In genomic region chr15:51136121-51136520, GRCm38 (mm10) we compare ENCODE assay signal across 26 mouse cellular contexts.
DNase-seq lines count a peak whose midpoint lies in the region; ATAC-seq and TF ChIP-seq lines count a peak whose summit lies in the region.
"Had no signal": no experiment of that assay in that cellular context is flagged by ENCODE, and none has a peak within 500 bp of the region (broad histone marks: within the 10 kb centered on the region; RNA-seq: fewer than 3 reads in every experiment).

No protein-coding gene starts in this region.

- WGBS in hindbrain, embryonic 11.5 days = 64% methylated on average over 1 of the region's 1 CpGs

- intact Hi-C loops in left cerebral cortex, adult 2 months (cut with DNase I) = loop anchor here (5.0 kb wide), 2 partner anchors 71 to 451 kb away; no protein-coding TSS in a partner anchor

- peak; percentile 7 for DNase-seq in embryo, embryonic 10.5 days (ENCODE audit: low spot score)
- no peak for DNase-seq in embryo, embryonic 9.5 days (ENCODE audit: extremely low spot score)
- DNase-seq in left cerebral cortex, adult 2 months (ENCODE audit: extremely low spot score in 1 of 2, low spot score in 2 of 2) = no peak
- DNase-seq in left cerebral cortex, adult 11 months (ENCODE audit: low spot score) = no peak
- peak; percentile 47 for DNase-seq in forelimb bud, embryonic 11.5 days (ENCODE audit: low read depth, low spot score)
- peak; percentile 15 for DNase-seq in telencephalon, adult 2 months (ENCODE audit: low read depth, low spot score)
- no peak for DNase-seq in hindbrain, embryonic 11.5 days (ENCODE audit: low spot score)
- DNase-seq: adrenal gland, postnatal 25 days; cerebellum, adult 2 months; cerebellum, postnatal 36 days; kidney, adult 2 months; kidney, postnatal 14 days; liver; lung, adult 18-20 months; lung, postnatal 14 days; thymus, postnatal 14 days had no signal

- no peaks in the 10 kb centered on the region for H3K4me1 ChIP-seq in hindbrain, embryonic 11.5 days (replicated peaks; ENCODE audit: control insufficient read depth, insufficient read depth, low read length)
- H3K4me1 ChIP-seq: embryonic facial prominence, embryonic 13.5 days; hindbrain, embryonic 13.5 days; megakaryocyte, embryonic 14.5 days; midbrain, embryonic 15.5 days had no signal

- no peaks in the 10 kb centered on the region for H3K27me3 ChIP-seq in hindbrain, embryonic 11.5 days (ENCODE audit: control insufficient read depth, insufficient read depth, low read length)
- H3K27me3 ChIP-seq: embryonic facial prominence, embryonic 13.5 days; hindbrain, embryonic 13.5 days; megakaryocyte, embryonic 14.5 days; midbrain, embryonic 15.5 days had no signal

- no peaks in the 10 kb centered on the region for H3K36me3 ChIP-seq in hindbrain, embryonic 11.5 days (ENCODE audit: control insufficient read depth, insufficient read depth, low read length)
- H3K36me3 ChIP-seq: embryonic facial prominence, embryonic 13.5 days; heart, embryonic 10.5 days; hindbrain, embryonic 13.5 days; midbrain, embryonic 15.5 days had no signal

- H3K9me3 ChIP-seq in hindbrain, embryonic 11.5 days (ENCODE audit: control insufficient read depth, low read length) = no peaks in the 10 kb centered on the region
- H3K9me3 ChIP-seq: embryonic facial prominence, embryonic 13.5 days; heart, embryonic 10.5 days; hindbrain, embryonic 13.5 days; megakaryocyte, embryonic 14.5 days; midbrain, embryonic 15.5 days had no signal

- 0 out of 2 replicates have a peak overlapping the region, but pooled peaks have one; percentile 11 for H3K27ac ChIP-seq in left cerebral cortex, adult 2 months
- H3K27ac ChIP-seq in hindbrain, embryonic 11.5 days (ENCODE audit: low read depth, low read length) = no peak overlapping the region
- H3K27ac ChIP-seq: embryonic facial prominence, embryonic 13.5 days; heart, embryonic 10.5 days; hindbrain, embryonic 13.5 days; midbrain, embryonic 15.5 days; stomach, postnatal 0 days had no signal

- H3K4me2 ChIP-seq in hindbrain, embryonic 11.5 days (replicated peaks; ENCODE audit: low read depth, low read length) = no peak overlapping the region
- H3K4me2 ChIP-seq: embryonic facial prominence, embryonic 13.5 days; hindbrain, embryonic 13.5 days; midbrain, embryonic 15.5 days had no signal

- no peak for TF ChIP-seq CTCF in left cerebral cortex, adult 2 months (IDR thresholded peaks at IDR 0.05)

- no peak for ATAC-seq in hindbrain, embryonic 11.5 days (ENCODE audit: low FRiP score)
- ATAC-seq: activated CD4-positive, CD25-positive, alpha-beta regulatory T cell, adult 4 months; CD4-positive, CD25-positive, alpha-beta regulatory T cell, adult 4 months; inflammation-experienced regulatory T-cells, adult 6 months; midbrain, embryonic 15.5 days had no signal

- H3K4me3 ChIP-seq in left cerebral cortex, adult 2 months = no peak overlapping the region
- H3K4me3 ChIP-seq in hindbrain, embryonic 11.5 days (ENCODE audit: low read depth, low read length) = no peak overlapping the region
- H3K4me3 ChIP-seq: embryonic facial prominence, embryonic 13.5 days; heart, embryonic 10.5 days; hindbrain, embryonic 13.5 days; megakaryocyte, embryonic 14.5 days; midbrain, embryonic 15.5 days; myocyte had no signal

- H3K9ac ChIP-seq in hindbrain, embryonic 11.5 days (ENCODE audit: low read depth, low read length) = no peak overlapping the region
- H3K9ac ChIP-seq: embryonic facial prominence, embryonic 13.5 days; hindbrain, embryonic 13.5 days; midbrain, embryonic 15.5 days had no signal

Comparison
In these comparisons a context has a peak if more than half of its experiments do, and no peak if none do; other contexts are left out.
1. DNase-seq: peak in embryo, embryonic 10.5 days (single experiment), forelimb bud, embryonic 11.5 days (single experiment) and telencephalon, adult 2 months (single experiment); none in embryo, embryonic 9.5 days (single experiment), left cerebral cortex, adult 2 months (0 of 2), left cerebral cortex, adult 11 months (single experiment) and hindbrain, embryonic 11.5 days (single experiment).